Mouse (Mus musculus) mouse trophoblast stem cell (cell line): ENCODE results near the gene Nrros.
"Not testable (repeated sequence)": the region's sequence is repeated elsewhere in the genome, so short reads cannot be mapped to it uniquely, and the experiment has no call there.

Experiments
- in situ Hi-C, 2 experiments: fragments of 300-500 bp; cut with MseI, MboI; formaldehyde crosslinking; loops; 2 replicates in 1 of 2; 3 replicates in 1 of 2; pipeline ENCODE4 v1.15.1; 2025

The Nrros gene

DNA sequence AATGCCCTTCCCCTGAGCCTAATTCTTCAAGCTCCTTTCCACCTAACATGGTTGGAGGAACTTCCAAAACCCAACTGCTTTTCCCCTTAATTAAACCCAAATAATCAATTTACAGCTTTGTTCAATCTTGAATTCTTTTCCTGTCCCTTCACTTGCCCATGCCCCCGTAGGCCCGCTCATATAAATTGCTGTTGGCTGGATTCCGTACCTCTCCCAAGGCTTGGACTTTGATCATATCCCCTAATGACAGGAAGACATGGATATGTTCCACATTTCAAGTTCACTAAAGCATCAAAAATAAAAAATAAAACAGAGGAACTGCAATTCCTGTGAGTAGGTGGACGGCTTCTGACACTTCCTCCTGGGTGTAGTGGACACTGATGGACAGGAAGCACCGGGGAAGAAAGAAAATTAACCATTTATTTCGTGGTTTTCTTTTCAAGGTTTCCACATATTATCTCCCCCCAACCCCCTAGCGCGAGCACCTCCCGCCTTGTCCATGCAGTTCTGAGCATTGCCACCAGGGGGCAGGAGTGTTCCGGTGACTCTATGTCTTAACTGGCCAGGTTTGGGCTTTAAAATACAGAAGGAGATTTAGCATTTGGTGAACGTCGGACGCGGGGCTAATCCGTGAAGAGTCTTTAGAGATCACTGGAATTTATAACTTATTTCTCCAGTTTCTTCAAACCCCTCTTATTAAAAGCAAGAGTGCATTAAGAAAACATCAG is 50.3 kb downstream of the Nrros start:
- in situ Hi-C loops, result loop anchor here in 1 of 2 experiments (5.0 kb wide), 1 partner anchor 87 kb away; no protein-coding TSS in a partner anchor

GRCm38 (mm10) chr16:32114406-32114805 is 51.0 kb downstream of the Nrros start:
- in situ Hi-C loops, result loop anchor here in 1 of 2 experiments (5.0 kb wide), 1 partner anchor 88 kb away; no protein-coding TSS in a partner anchor

GRCm38 (mm10) chr16:32113541-32114218 is 51.7 kb downstream of the Nrros start:
- in situ Hi-C loops, result loop anchor here in 1 of 2 experiments (5.0 kb wide), 1 partner anchor 89 kb away; no protein-coding TSS in a partner anchor

GRCm38 (mm10) chr16:32110951-32111699 is 54.3 kb downstream of the Nrros start:
- in situ Hi-C loops, result loop anchor here in 1 of 2 experiments (5.0 kb wide), 1 partner anchor 91 kb away; no protein-coding TSS in a partner anchor

- in situ Hi-C loops, result no loop called here
Observed at GRCm38 (mm10) chr16:32108578-32108977, 56.8 kb downstream of the Nrros start.

DNA sequence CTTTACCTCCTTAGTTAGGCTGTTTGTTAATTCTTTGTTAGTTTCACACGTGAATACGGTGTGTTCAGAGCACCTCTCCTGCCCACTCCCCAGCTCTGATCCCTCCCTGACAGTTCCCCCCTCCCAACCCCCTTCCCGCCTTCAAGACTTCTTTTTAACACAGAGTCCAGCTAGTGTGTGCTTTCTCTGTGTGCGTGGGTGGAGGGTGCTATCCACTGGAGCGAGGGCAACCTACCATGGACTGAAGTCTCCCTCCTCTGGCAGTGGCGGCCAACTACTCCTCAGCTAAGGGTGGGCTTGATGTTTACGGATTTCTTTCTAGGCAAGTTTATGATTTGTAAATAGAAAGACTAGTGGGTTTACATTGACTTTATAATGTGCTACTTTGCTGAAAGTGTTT is 57.2 kb downstream of the Nrros start:
- in situ Hi-C loops, result no loop called here

DNA sequence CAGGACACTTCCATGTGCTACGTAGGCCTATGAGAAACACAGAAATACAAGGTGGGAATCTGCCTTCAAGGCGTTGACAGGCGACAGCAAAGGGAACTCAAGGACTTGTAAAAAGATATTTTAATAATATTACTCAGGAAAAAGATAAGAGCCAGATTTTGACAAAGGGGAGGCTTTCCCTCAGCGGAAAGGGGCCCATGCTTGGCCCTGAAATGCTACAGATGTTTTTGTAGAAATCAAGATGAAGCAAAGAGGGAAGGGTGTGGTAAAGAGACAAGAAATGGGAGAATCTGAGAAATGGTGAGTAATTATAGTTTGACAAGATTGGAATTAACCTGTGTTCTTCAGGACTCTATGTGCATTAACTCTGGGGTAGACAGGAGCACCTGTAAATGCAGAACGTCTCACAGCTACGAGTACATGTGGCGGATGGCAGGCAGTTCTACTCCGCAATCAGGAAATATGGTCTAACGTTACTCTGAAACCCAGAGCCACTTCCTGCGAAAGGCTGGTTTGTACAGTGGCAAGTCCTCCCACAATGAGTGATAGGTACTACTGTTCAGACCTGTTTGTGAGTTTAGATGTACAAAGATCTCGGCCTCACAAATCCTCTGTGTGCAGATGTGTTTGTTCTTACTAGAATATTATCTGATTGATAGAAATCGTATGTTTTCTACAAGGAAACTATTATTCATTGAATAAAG is 57.9 kb downstream of the Nrros start:
- in situ Hi-C loops, result no loop called here

- in situ Hi-C loops, result no loop called here
Observed at GRCm38 (mm10) chr16:32105698-32106097, 59.7 kb downstream of the Nrros start.

DNA sequence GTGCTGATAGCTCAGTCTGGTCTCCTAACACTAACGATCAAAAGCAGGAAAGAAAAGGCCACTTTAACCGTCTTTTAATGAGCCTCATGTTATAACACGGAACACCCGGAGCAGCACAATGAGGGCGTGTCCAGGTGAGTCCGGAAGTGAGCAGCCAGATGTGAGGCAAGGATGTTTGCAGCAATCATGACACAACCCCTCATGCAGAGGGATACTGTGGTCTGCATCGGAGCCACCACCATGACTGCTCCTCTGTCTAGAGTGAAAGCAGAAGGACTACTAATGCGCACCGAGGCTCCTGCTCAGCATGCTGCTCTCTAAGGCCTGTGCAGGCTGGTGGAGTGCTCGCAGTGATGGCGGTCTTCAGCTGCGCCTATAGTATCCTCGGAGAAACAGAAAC is 63.1 kb downstream of the Nrros start:
- in situ Hi-C loops, result no loop called here

DNA sequence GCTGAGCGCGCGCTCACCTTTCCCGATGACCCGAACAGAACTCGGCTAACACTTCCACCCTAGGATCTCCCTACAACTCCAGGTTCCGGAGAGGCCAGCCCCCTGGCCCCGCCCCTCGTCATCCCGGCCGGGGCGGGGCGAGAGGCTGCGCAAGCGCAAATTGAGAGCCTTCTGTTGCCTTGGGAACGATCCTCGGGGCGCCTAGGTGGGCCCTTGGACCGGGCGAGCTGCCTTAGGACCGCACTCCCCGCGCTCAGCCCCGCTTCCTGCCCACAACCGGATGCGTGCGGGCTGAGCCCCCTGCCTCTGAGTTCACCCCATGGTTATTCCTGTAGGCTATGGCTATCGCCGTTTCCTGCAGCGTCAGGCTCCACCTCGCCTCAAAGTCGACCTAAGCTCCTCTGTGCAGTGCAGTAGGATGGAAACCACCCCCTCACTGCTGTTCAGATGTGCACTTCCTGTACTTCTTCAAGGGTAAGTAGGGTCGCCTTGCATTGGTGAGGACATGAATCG is 65.7 kb downstream of the Nrros start, which contains the start of the genes Pigx and Cep19:
Pigx (minus strand) TSS at position 103 of the 513 bp plus-strand sequence.
Cep19 (plus strand) TSS at position 163 of the 513 bp plus-strand sequence.
- in situ Hi-C loops, result no loop called here

DNA sequence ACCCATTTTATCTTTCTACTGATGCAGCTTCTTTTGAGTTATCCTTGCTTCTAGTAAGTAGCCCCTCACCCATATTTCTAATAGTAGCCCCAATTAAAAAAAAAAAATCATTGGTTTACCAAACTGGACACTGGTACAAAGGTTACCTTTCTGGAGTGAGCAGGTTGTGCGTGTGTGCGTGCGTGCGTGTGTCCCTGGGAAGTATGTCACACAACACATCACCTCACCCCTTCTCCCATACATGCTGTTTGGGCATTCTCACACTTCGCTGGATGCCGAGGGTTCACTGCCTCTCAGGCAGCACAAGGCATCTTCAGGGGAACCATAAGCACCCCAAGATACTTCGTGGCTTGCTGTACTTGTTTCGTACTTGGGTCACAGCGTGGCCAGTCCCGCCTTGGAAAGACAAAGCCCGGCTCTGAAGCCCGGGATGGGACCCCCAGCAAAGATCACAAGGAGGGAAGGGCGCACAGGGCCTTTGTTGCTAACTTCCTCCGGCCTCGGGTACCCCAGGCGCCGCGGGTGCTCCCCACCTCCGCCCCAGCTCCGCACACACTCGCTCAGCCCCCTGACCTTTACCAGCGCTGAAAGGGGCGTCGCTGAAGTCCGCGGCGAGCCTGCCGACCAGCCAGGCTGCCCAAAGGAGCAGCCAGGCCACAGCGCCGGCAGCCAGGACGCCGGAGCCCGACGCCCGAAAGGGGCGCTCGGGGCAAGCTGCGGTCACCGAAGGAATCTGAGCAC is 66.3 kb downstream of the Nrros start:
- in situ Hi-C loops, result no loop called here

DNA sequence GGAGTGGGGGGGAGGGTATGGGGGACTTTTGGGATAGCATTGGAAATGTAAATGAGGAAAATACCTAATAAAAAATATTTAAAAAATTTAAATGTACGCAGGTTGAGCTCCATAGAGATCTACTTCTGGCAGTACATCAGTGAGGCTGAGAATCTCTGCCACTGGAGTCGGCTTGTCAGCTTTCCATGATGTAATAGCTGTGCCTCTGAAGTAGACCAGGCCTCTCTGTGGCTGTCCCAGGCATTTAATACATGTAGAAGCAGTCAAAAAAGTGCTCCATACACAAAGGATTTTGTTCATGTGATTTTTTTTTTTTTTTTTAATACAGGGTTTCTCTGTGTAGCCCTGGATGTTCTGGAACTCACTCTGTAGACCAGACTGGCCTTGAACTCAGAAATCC is 67.6 kb downstream of the Nrros start:
- in situ Hi-C loops, result not testable (repeated sequence)
